Mouse (Mus musculus) midbrain, embryonic 12.5 days (tissue): Measurements from ENCODE around the gene Pigp. TPM values are rescaled to one million over a fixed set of nuclear protein-coding genes. Genes with fewer than 3 reads are reported as not detected.
"Not testable (repeated sequence)": the region's sequence is repeated elsewhere in the genome, so short reads cannot be mapped to it uniquely, and the experiment has no call there.

ENCODE experiments used
- ATAC-seq: fragments of 200-750 bp; cut with Nextera tagmentation; 2 replicates; pipeline ENCODE4 v1.8.0; 2017; ENCODE audit warnings: low read depth, moderate TSS enrichment, moderate library complexity; ENCODE audit not compliant: low FRiP score
- H3K27ac ChIP-seq: fragments of 300-500 bp; sonication (generic); replicated peaks from 2 replicates; pipeline ENCODE4 v1.5.1; 2016; ENCODE audit warnings: mild to moderate bottlenecking
- H3K27me3 ChIP-seq: fragments of 300-500 bp; sonication (generic); 2 replicates; pipeline ENCODE4 v1.6.1; 2016; ENCODE audit warnings: mild to moderate bottlenecking
- H3K36me3 ChIP-seq: fragments of 300-500 bp; sonication (generic); 2 replicates; pipeline ENCODE4 v1.6.1; 2016
- H3K4me1 ChIP-seq: fragments of 300-500 bp; sonication (generic); 2 replicates; pipeline ENCODE4 v1.6.1; 2016
- H3K4me2 ChIP-seq: fragments of 300-500 bp; sonication (generic); replicated peaks from 2 replicates; pipeline ENCODE4 v1.6.1; 2016; ENCODE audit warnings: mild to moderate bottlenecking, moderate library complexity
- H3K4me3 ChIP-seq: fragments of 300-500 bp; sonication (generic); 2 replicates; pipeline ENCODE4 v1.5.1; 2016; ENCODE audit warnings: mild to moderate bottlenecking
- H3K9ac ChIP-seq: fragments of 300-500 bp; sonication (generic); replicated peaks from 2 replicates; pipeline ENCODE4 v1.6.1; 2016; ENCODE audit warnings: mild to moderate bottlenecking, moderate library complexity
- H3K9me3 ChIP-seq: fragments of 300-500 bp; sonication (generic); 2 replicates; pipeline ENCODE4 v1.6.1; 2016; ENCODE audit warnings: mild to moderate bottlenecking
- WGBS: fragments of 180-500 bp; shearing (Covaris S2); methylation state at CpG from one replicate; pipeline ENCODE4 v1.1.7; 2016; 5-methylcytosine and 5-hydroxymethylcytosine counted together
- polyA plus RNA-seq: library from polyadenylated mRNA; unstranded; fragments of >200 nt; fragmentation: Nextera tagmentation; extraction: Ambion mirVana; gene quantifications from 2 replicates; pipeline ENCODE4 v1.2.1, GENCODE M21; 2016

Pigp gene
- polyA plus RNA-seq, 1 experiment from 2014 or later: 124 TPM

- Histone ChIP-seq H3K27me3 (no peaks in the 10 kb centered on the region), H3K4me2 (no peak overlapping the region), H3K27ac (no peak overlapping the region), H3K9ac (no peak overlapping the region), H3K4me3 (no peak overlapping the region), H3K36me3 (no peaks in the 10 kb centered on the region), H3K9me3 (no peaks in the 10 kb centered on the region), H3K4me1 (peaks cover 5% of the 10 kb centered on the region; the same call in 1 of the 2 replicates)
- WGBS: 76% methylated on average over 7 of the region's 7 CpGs
- no peak for ATAC-seq
These were observed 15.6 kb downstream of the Pigp start for GRCm38 (mm10) chr16:94356046-94356445.

- Histone ChIP-seq H3K9ac (no peak overlapping the region), H3K27me3 (no peaks in the 10 kb centered on the region), H3K4me1 (peaks cover 14% of the 10 kb centered on the region; the same call in 1 of the 2 replicates), H3K27ac (no peak overlapping the region), H3K36me3 (no peaks in the 10 kb centered on the region), H3K4me3 (no peak overlapping the region), H3K4me2 (no peak overlapping the region), H3K9me3 (no peaks in the 10 kb centered on the region)
- 61% methylated on average over 9 of the region's 9 CpGs for WGBS
- no peak for ATAC-seq
These were observed 17.2 kb downstream of the Pigp start for GRCm38 (mm10) chr16:94354450-94354849.

- H3K27ac ChIP-seq: no peak overlapping the region
- peaks cover 14% of the 10 kb centered on the region; the same call in 1 of the 2 replicates for H3K4me1 ChIP-seq
- H3K4me3 ChIP-seq: no peak overlapping the region
- no peak overlapping the region for H3K9ac ChIP-seq
- H3K9me3 ChIP-seq: no peaks in the 10 kb centered on the region
- no peak overlapping the region for H3K4me2 ChIP-seq
- H3K27me3 ChIP-seq: no peaks in the 10 kb centered on the region
- 70% methylated on average over 10 of the region's 10 CpGs for WGBS
- no peak for ATAC-seq
- no peaks in the 10 kb centered on the region for H3K36me3 ChIP-seq
These were observed 21.4 kb downstream of the Pigp start for GRCm38 (mm10) chr16:94350287-94350677.

- Histone ChIP-seq H3K9ac (no peak overlapping the region), H3K4me3 (no peak overlapping the region), H3K36me3 (no peaks in the 10 kb centered on the region), H3K9me3 (no peaks in the 10 kb centered on the region), H3K4me1 (peaks cover 14% of the 10 kb centered on the region; the same call in 1 of the 2 replicates), H3K4me2 (no peak overlapping the region), H3K27me3 (no peaks in the 10 kb centered on the region), H3K27ac (no peak overlapping the region)
- ATAC-seq: no peak
- 71% methylated on average over 11 of the region's 11 CpGs for WGBS
These were observed 21.9 kb downstream of the Pigp start for GRCm38 (mm10) chr16:94349588-94350286.

GRCm38 (mm10) chr16:94348779-94349178, 22.9 kb downstream of the Pigp start:
- WGBS: 90% methylated on average over 2 of the region's 2 CpGs
- no peaks in the 10 kb centered on the region for H3K27me3 ChIP-seq
- H3K4me3 ChIP-seq: no peak overlapping the region
- no peaks in the 10 kb centered on the region for H3K9me3 ChIP-seq
- no peak overlapping the region for H3K9ac ChIP-seq
- no peak for ATAC-seq
- no peaks in the 10 kb centered on the region for H3K36me3 ChIP-seq
- no peak overlapping the region for H3K4me2 ChIP-seq
- H3K27ac ChIP-seq: no peak overlapping the region
- peaks cover 14% of the 10 kb centered on the region; the same call in 1 of the 2 replicates for H3K4me1 ChIP-seq

GRCm38 (mm10) chr16:94347080-94347731, 24.4 kb downstream of the Pigp start:
- WGBS: 82% methylated on average over 7 of the region's 7 CpGs
- no peak for ATAC-seq
- no peaks in the 10 kb centered on the region for H3K36me3 ChIP-seq

GRCm38 (mm10) chr16:94345733-94346132, 25.9 kb downstream of the Pigp start:
- no peak overlapping the region for H3K9ac ChIP-seq
- H3K4me1 ChIP-seq: 0 out of 2 replicates have a peak, but pooled peaks cover 9% of the 10 kb centered on the region
- WGBS: 79% methylated on average over 1 of the region's 1 CpGs
- no peaks in the 10 kb centered on the region for H3K27me3 ChIP-seq
- no peak overlapping the region for H3K4me2 ChIP-seq
- no peak for ATAC-seq
- no peaks in the 10 kb centered on the region for H3K36me3 ChIP-seq
- H3K27ac ChIP-seq: no peak overlapping the region
- H3K9me3 ChIP-seq: no peaks in the 10 kb centered on the region
- H3K4me3 ChIP-seq: no peak overlapping the region

More at GRCm38 (mm10) chr16:94347080-94347731, 24.4 kb downstream of the Pigp start:
- H3K27ac ChIP-seq: no peak overlapping the region
- no peaks in the 10 kb centered on the region for H3K9me3 ChIP-seq
- H3K4me1 ChIP-seq: 0 out of 2 replicates have a peak, but pooled peaks cover 9% of the 10 kb centered on the region
- H3K4me2 ChIP-seq: no peak overlapping the region
- H3K27me3 ChIP-seq: no peaks in the 10 kb centered on the region
- H3K4me3 ChIP-seq: no peak overlapping the region
- no peak overlapping the region for H3K9ac ChIP-seq

GRCm38 (mm10) chr16:94339164-94340160, 32.2 kb downstream of the Pigp start:
- H3K27ac ChIP-seq, H3K27me3 ChIP-seq, H3K4me1 ChIP-seq, ATAC-seq, H3K4me3 ChIP-seq, H3K4me2 ChIP-seq, H3K9me3 ChIP-seq, H3K9ac ChIP-seq, H3K36me3 ChIP-seq: not testable (repeated sequence)
- 93% methylated on average over 22 of the region's 22 CpGs for WGBS

GRCm38 (mm10) chr16:94335656-94336055, 36.0 kb downstream of the Pigp start:
- no peak overlapping the region for H3K9ac ChIP-seq
- H3K4me1 ChIP-seq: 0 out of 2 replicates have a peak, but pooled peaks cover under 1% of the 10 kb centered on the region
- H3K36me3 ChIP-seq: no peaks in the 10 kb centered on the region
- no peak overlapping the region for H3K4me3 ChIP-seq
- H3K27ac ChIP-seq: no peak overlapping the region
- H3K9me3 ChIP-seq: no peaks in the 10 kb centered on the region
- no peak overlapping the region for H3K4me2 ChIP-seq
- peaks cover 3% of the 10 kb centered on the region; the same call in 1 of the 2 replicates for H3K27me3 ChIP-seq
- WGBS: 37% methylated on average over 5 of the region's 5 CpGs
- no peak for ATAC-seq

- Histone ChIP-seq H3K4me3 (no peak overlapping the region), H3K27ac (no peak overlapping the region), H3K9me3 (no peaks in the 10 kb centered on the region), H3K36me3 (no peaks in the 10 kb centered on the region), H3K27me3 (peaks cover 35% of the 10 kb centered on the region), H3K9ac (no peak overlapping the region), H3K4me1 (peaks cover 28% of the 10 kb centered on the region), H3K4me2 (no peak overlapping the region)
- no peak for ATAC-seq
- 63% methylated on average over 5 of the region's 5 CpGs for WGBS
These were observed 39.8 kb downstream of the Pigp start for GRCm38 (mm10) chr16:94331886-94332252.

- H3K4me3 ChIP-seq: no peak overlapping the region
These were observed 40.3 kb downstream of the Pigp start for GRCm38 (mm10) chr16:94331233-94331885.

More at GRCm38 (mm10) chr16:94331233-94331885, 40.3 kb downstream of the Pigp start:
- Histone ChIP-seq H3K36me3 (no peaks in the 10 kb centered on the region), H3K27me3 (peaks cover 39% of the 10 kb centered on the region), H3K27ac (no peak overlapping the region), H3K4me1 (peaks cover 28% of the 10 kb centered on the region), H3K4me2 (no peak overlapping the region), H3K9ac (no peak overlapping the region), H3K9me3 (no peaks in the 10 kb centered on the region)
- ATAC-seq: no peak
- 84% methylated on average over 9 of the region's 9 CpGs for WGBS
